Mouse (Mus musculus) urinary bladder, postnatal 36 days (tissue): ENCODE data around the gene Cemip.

Source experiments
- DNase-seq, 2 experiments: peaks; one replicate each; pipeline ENCODE4 v3.0.0; 2022; ENCODE audit warnings: low spot score in 2 of 2, mixed read lengths in 1 of 2

The Cemip gene

GRCm38 (mm10) chr7:83966047-83966818, 120.1 kb downstream of the Cemip start:
- no peak for DNase-seq

- no peak for DNase-seq
Observed at GRCm38 (mm10) chr7:83965181-83965580, 121.1 kb downstream of the Cemip start.

DNA sequence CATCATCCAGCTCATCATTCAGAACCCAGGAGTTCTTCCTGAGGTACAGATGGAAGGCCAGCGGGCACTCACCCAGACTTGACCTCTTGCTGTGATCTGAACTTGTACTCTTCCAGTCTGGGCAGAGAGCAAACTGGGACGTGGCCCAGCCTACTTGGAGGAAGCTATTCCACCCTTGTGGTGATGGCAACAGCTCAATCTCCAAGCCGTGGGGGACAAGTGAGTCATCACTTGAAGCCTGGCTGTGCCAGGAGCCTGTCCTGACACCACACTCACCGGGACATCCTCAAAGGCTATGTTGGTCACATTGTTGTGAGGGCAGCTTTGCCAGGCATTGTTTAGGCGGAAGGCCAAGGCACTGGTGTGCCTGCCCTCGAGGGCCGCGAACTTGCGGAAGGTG, 133.8 kb downstream of the Cemip start:
- no peak for DNase-seq

DNA sequence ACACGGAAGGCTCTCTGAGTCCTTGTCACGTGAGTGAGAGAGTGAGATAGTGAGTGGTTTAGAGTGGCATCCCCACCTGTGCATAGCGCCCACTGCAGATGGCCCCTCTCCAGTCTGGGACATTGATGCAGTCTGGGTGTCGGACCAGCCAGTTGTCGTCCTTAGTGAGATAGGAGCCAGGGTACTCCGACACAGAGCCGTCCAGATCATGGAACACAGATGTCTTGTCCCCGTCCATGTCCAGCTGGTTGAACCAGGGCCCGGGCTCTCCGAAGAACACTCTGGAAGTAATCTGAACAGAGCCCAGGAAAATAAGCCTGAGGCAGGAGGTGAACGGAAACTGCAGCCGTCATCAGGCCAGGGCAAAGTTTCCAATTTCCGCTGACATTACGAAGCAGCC, 135.0 kb downstream of the Cemip start:
- no peak for DNase-seq

- no peak for DNase-seq
Observed at GRCm38 (mm10) chr7:83949662-83950061, 136.6 kb downstream of the Cemip start.

DNA sequence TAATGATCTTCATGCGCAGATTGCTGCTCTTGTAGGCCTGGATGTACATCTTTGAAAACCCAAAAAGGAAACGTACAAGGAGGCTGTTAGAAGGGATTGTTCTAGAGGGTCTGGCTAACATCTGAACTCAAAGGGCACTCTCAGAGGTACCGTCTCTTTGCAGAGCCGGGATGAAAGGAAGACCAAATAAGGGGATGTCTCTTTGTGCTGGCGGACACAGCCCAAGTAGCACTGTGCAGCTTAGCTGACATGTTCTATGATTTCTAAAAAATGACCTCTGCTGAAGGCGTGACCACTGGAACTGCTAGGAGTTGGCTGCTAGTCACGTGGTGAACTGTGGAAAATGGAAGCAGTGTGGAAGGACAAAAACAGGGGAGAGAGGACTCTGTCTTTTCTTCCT, 137.6 kb downstream of the Cemip start:
- no peak for DNase-seq

DNA sequence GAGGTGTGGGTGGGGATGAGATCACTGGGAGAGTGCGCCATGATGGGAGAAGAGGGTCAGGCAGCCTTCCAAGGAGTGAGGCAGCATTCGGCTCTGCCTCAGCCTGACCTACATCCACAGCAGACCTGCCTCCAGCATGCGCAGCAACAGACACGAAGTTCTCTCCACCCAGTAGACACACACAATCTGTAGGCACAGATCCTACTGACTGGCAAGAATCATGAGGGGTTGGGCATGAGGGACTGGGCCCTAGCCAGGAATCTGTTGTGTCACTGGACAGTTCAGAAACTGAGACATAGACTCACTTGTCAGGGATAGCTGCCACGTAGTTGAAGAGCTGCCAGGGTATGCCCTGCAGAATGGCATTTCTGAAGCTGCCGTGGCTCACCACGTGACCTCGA, 144.6 kb downstream of the Cemip start:
- DNase-seq, result no peak

- no peak for DNase-seq
Observed at GRCm38 (mm10) chr7:83940136-83940535, 146.2 kb downstream of the Cemip start.

GRCm38 (mm10) chr7:83939017-83939721, 147.1 kb downstream of the Cemip start:
- DNase-seq, result no peak

DNA sequence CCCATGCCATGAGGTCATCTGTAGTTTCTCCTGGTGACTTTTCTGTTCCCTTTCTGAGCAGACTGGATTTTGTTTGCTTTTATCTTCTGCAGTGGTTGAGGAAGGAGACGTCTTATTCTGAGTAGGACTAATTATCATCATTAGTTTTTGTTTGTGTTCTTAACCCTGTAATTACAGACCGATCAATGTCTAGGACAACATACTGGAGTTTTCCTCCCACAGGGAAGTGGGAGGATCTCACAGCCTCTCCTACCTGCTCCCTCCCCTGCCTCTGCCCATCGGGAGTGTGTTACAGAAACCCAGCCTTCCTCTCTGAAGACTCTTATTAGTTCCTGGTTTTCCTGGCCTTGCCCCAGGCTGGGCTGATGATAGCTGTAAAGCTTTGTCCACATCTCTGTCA, 164.7 kb downstream of the Cemip start:
- no peak for DNase-seq

DNA sequence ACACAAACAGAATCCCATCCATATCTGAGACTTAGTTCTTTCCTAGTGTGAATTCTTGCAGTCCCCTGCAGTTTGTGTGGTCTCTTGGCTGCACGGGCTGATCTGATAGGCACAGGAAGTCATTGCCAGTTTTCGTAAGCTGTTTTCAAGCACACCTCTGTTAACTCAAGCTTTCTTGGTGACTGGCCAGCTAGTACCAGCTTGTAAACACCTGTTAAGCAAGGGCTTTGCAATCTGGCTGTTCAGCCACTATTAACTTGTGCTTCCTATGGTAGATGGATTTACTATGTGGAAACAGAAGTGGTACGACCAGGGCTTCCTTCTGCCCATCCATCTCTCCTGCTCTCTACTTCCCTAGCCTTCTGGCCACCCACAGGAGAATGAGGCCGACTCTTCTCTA, 166.1 kb downstream of the Cemip start:
- no peak for DNase-seq

DNA sequence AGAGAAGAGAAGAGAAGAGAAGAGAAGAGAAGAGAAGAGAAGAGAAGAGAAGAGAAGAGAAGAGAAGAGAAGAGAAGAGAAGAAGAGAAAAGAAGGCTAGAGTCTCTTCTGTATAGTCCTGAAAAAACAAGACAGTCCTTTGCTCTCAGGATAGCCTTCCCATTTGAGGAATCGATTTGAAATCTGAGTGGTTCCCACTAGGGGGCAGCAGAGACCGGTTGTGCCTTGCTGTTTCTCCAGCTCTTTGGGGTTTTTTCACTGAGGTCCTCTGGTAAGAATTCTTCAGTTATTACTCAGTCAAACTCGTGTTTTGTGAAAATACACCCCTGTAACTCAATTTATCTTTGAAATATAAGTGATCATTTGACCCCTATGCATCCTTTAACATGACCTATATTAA, 171.7 kb downstream of the Cemip start:
- DNase-seq, result peak; percentile 72 to 80

GRCm38 (mm10) chr7:83913995-83914394, 172.3 kb downstream of the Cemip start:
- DNase-seq, result no peak

GRCm38 (mm10) chr7:83913405-83913932, 172.8 kb downstream of the Cemip start:
- no peak for DNase-seq

GRCm38 (mm10) chr7:83911909-83912308, 174.4 kb downstream of the Cemip start:
- DNase-seq, result no peak

- DNase-seq, result no peak
Observed at GRCm38 (mm10) chr7:83904831-83905230, 181.5 kb downstream of the Cemip start.

GRCm38 (mm10) chr7:83902296-83903145, 183.8 kb downstream of the Cemip start:
- no peak for DNase-seq

GRCm38 (mm10) chr7:83901425-83901824, 184.9 kb downstream of the Cemip start:
- DNase-seq, result no peak

- DNase-seq, result no peak
Observed at GRCm38 (mm10) chr7:83900519-83900918, 185.8 kb downstream of the Cemip start.

- no peak for DNase-seq
Observed at GRCm38 (mm10) chr7:83898267-83898666, 188.0 kb downstream of the Cemip start.

DNA sequence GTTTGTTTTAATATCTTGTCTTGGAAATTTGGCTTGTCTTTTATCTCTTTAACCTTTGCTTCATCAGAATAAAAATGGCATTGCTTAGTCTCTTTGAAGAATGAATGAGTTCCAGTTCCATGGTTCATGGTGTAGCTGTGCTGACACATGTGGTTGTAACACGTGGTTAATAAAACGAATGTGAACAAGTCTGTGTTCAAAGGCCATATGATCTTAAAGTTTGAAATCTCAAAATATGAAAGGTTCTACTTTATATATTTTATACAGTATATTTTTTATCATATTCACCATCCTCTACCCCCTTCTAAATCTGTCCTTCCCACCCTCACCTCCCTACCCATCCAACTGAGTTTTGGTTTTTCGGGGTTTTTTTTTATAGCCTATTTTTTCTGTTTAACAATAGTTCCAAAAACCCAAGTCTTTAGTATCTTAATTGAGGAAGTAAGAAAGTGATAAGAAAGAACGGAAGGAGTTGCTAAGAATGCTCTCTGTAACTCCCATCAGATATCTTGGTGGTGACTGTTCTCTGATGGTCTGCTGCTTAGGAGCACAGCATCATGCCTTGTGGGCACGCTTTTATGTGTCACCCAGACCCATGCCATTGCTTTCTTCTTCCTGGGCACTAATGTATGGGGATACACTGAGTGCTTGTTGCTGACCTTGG, 190.1 kb downstream of the Cemip start:
- DNase-seq, result no peak

DNA sequence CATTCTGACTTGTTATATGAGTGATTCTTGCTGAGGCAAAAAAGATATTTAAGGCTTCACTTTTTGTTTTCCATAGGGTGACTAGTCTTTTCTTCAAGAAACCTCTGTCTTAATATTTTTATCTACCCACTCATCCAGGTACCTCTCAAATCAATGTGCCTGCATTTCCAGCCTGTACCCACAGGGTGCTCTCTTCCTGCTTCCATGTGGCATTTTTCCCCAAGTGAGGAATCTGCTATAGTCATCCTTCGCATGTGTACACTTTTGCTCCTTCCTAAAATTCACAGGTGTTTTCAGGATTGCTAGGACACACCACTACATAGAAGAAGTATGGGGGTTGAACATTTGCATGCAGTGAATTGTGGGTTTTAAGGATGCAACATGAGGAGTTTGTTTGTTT, 192.0 kb downstream of the Cemip start:
- DNase-seq, result no peak
